Mouse (Mus musculus) neural tube, embryonic 15.5 days (tissue): Measurements from ENCODE around the gene Cdc25b. TPM values are rescaled to one million over a fixed set of nuclear protein-coding genes. Genes with fewer than 3 reads are reported as not detected.
A peak's percentile ranks its signal among the peaks of the same experiment; 100 is the strongest.

ENCODE experiments used
- ATAC-seq: fragments of 200-750 bp; cut with Nextera tagmentation; 2 replicates; pipeline ENCODE4 v1.8.0; 2017; ENCODE audit warnings: mild to moderate bottlenecking, moderate TSS enrichment, moderate library complexity; ENCODE audit not compliant: low FRiP score
- H3K27ac ChIP-seq: fragments of 300-500 bp; sonication (generic); replicated peaks from 2 replicates; pipeline ENCODE4 v1.5.1; 2015; ENCODE audit warnings: mild to moderate bottlenecking, inconsistent platforms
- H3K27me3 ChIP-seq: fragments of 300-500 bp; sonication (generic); replicated peaks from 2 replicates; pipeline ENCODE4 v1.6.1; 2015; ENCODE audit warnings: inconsistent platforms
- H3K36me3 ChIP-seq: fragments of 300-500 bp; sonication (generic); 2 replicates; pipeline ENCODE4 v1.6.1; 2015; ENCODE audit warnings: inconsistent platforms
- H3K4me1 ChIP-seq: fragments of 300-500 bp; sonication (generic); 2 replicates; pipeline ENCODE4 v1.6.1; 2015; ENCODE audit warnings: inconsistent platforms
- H3K4me2 ChIP-seq: fragments of 300-500 bp; sonication (generic); 2 replicates; pipeline ENCODE4 v1.6.1; 2015; ENCODE audit warnings: inconsistent platforms, mild to moderate bottlenecking, moderate library complexity
- H3K4me3 ChIP-seq: fragments of 300-500 bp; sonication (generic); replicated peaks from 2 replicates; pipeline ENCODE4 v1.5.1; 2015; ENCODE audit warnings: mild to moderate bottlenecking, inconsistent platforms
- H3K9ac ChIP-seq: fragments of 300-500 bp; sonication (generic); replicated peaks from 2 replicates; pipeline ENCODE4 v1.6.1; 2015; ENCODE audit warnings: mild to moderate bottlenecking, inconsistent platforms
- H3K9me3 ChIP-seq: fragments of 300-500 bp; sonication (generic); replicated peaks from 2 replicates; pipeline ENCODE4 v1.6.1; 2016; ENCODE audit warnings: inconsistent platforms
- WGBS: fragments of 180-500 bp; shearing (Covaris S2); methylation state at CpG from one replicate; pipeline ENCODE4 v1.1.7; 2015; ENCODE audit warnings: mixed read lengths; 5-methylcytosine and 5-hydroxymethylcytosine counted together
- polyA plus RNA-seq: library from polyadenylated mRNA; unstranded; fragments of >200 nt; fragmentation: Nextera tagmentation; extraction: Ambion mirVana; gene quantifications from 2 replicates; pipeline ENCODE4 v1.2.1, GENCODE M21; 2015

The Cdc25b gene
- polyA plus RNA-seq, 1 experiment from 2014 or later, result 21.0 TPM

DNA sequence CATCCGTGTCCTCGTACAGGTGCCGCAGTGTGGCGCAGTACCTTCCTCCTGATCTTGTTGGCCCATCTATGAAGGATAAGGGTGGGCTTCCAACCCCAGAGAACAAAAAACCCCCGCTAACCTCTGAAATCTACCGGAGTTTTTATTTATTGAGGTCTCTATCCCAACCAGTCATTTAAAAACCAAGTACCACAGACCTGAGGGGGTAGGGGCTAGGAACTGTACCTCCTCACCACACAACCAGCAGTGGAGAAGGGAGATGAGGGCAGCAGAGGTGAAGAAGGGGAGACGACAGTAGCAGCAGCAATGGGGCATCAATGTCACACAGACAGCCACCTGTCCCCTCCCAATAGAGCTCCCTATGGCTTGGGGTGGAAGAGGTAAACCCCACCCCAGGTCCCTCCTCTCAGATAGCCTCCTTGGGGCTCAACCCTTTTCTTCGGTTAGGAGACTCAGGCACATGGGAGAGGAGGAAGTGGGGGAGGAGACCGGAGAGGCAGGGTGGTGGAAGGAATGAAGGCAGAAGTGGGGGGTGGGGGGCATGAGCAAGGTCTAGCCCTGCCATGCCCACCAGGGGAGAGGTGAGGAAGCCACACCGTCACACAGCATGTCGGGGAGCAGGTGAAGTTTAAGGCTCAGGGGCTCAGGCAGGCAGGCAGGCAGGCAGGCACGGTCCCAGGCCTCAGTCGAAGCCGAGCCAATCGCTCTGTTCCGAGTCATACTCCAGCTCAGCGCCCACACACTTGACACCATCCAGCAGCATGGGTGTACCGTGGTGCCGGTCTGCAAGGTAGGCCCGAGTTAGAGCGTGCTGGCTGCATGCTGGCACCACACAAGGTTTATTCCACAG, 40.3 kb upstream of the Cdc25b start:
- Histone ChIP-seq H3K36me3 (peaks cover 68% of the 10 kb centered on the region), H3K27me3 (no peaks in the 10 kb centered on the region), H3K9me3 (no peaks in the 10 kb centered on the region), H3K4me1 (no peaks in the 10 kb centered on the region; the same call in 1 of the 2 replicates), H3K27ac (no peak overlapping the region), H3K9ac (no peak overlapping the region), H3K4me3 (no peak overlapping the region), H3K4me2 (no peak overlapping the region)
- 90% methylated on average over 21 of the region's 21 CpGs for WGBS
- ATAC-seq, result no peak; the same call in 1 of the 2 replicates

DNA sequence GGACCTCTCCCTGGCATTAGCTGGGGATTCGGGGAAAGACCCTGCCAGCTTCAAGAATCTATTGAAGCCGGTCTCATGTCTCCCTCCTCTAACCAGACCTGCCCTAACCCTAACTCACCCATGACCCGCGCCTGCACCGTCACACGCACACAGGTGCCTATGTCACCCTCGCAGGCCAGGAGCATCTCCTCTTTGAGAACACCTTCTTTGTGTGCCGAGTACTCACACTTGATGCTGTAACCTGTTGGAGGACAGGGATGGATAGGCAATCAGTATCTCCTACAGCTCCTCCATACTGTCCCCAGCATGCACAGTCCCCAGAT, 39.7 kb upstream of the Cdc25b start:
- Histone ChIP-seq H3K4me2 (no peak overlapping the region), H3K27me3 (no peaks in the 10 kb centered on the region), H3K4me3 (no peak overlapping the region), H3K9ac (no peak overlapping the region), H3K9me3 (no peaks in the 10 kb centered on the region), H3K36me3 (peaks cover 68% of the 10 kb centered on the region), H3K27ac (no peak overlapping the region), H3K4me1 (no peaks in the 10 kb centered on the region; the same call in 1 of the 2 replicates)
- 96% methylated on average over 8 of the region's 8 CpGs for WGBS
- ATAC-seq, result no peak

DNA sequence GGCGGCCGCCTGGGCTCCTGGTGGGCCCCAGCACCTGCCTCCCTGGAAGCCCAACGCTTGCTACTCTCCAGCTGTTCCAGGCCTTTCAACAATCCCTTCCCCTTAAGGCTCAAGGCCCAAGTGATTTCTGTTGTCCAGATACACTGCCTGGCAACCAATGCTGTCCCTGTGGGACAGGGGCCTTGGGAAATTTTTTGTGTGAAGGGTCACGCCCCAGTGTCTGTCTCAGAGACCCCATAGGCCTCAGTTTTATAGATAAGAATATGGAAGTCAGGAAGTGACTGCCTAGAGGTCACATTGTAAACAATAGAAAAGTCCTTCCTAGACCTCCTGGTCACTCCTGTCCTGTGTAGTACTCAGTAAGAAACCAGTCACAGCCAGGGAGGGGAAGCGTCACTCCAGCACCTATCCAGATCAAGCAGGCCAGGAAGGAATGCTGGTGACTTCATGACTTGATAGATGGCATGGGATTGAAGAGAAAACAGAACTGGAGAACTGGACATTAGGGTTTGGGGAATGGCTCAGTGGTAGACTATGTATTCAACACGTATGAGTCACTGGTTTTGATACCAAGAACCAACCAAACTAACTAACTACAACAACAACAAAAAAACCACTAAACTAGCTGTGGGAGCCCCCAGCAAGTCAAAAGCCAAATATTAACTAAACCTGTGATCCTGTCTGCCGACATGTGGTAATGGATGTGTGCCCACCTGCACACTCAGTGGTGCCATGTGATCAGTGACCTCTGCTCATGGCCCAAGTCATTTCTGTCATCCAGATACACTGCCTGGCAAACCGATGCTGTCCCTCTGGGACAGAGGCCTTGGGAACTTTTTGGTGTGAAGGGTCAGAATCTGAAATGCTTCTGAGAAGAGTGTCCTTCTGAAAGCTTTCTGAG, 38.1 kb upstream of the Cdc25b start:
- 93% methylated on average over 8 of the region's 8 CpGs for WGBS
- H3K36me3 ChIP-seq, result peaks cover 75% of the 10 kb centered on the region

DNA sequence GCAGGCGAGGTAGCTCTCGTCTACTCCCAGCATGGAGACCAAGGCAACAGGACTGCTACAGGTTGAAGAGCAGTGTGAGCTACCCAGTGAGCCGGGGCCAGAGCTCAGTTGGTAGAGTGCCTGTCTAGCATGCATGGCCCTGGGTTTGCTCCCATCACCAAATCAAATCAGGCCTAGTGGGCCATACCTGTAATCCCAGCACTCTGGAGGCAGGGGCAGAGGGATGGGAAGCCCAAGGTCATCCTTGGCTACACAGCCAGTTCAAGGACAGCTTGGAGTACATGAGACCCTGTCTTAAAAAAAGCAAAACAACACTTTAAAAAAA, 37.5 kb upstream of the Cdc25b start:
- no peak for ATAC-seq
- WGBS, result 93% methylated on average over 3 of the region's 3 CpGs
- Histone ChIP-seq H3K9me3 (no peaks in the 10 kb centered on the region), H3K36me3 (peaks cover 71% of the 10 kb centered on the region), H3K4me1 (no peaks in the 10 kb centered on the region), H3K27me3 (no peaks in the 10 kb centered on the region), H3K4me2 (no peak overlapping the region), H3K4me3 (no peak overlapping the region), H3K9ac (no peak overlapping the region), H3K27ac (no peak overlapping the region)

More for the DNA sequence above, 38.1 kb upstream of the Cdc25b start:
- H3K9me3 ChIP-seq, result no peaks in the 10 kb centered on the region
- H3K9ac ChIP-seq, result no peak overlapping the region
- no peak overlapping the region for H3K27ac ChIP-seq
- no peak overlapping the region for H3K4me2 ChIP-seq
- H3K4me3 ChIP-seq, result no peak overlapping the region
- no peaks in the 10 kb centered on the region for H3K4me1 ChIP-seq
- H3K27me3 ChIP-seq, result no peaks in the 10 kb centered on the region
- no peak for ATAC-seq

DNA sequence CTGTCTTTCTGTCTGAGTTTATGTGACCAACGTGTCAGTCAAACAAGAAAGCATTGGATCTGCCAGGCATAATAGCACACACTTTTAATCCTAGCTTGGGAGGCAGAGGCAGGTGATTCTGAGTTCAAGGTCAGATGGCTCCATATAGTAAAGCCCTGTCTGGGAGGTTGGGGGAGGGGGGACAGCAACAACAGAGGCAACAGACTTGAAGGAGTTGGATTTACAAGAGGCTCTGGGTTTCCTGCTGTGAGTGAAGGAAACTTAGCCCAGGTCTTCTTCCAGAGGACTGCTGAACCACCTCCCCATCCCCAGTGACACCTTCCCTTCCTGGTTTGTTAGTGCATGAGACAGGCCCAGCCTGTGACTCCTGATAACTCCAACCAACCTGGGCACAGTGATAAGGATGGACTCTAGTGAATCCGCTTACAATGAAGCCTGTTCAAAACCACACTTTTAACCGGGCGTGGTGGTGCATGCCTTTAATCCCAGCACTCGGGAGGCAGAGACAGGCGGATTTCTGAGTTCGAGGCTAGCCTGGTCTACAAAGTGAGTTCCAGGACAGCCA, 34.5 kb upstream of the Cdc25b start:
- no peak for ATAC-seq
- H3K27me3 ChIP-seq, result no peaks in the 10 kb centered on the region
- no peaks in the 10 kb centered on the region for H3K9me3 ChIP-seq
- H3K36me3 ChIP-seq, result peaks cover 42% of the 10 kb centered on the region
- H3K4me2 ChIP-seq, result no peak overlapping the region
- H3K27ac ChIP-seq, result no peak overlapping the region
- no peak overlapping the region for H3K4me3 ChIP-seq
- WGBS, result 93% methylated on average over 7 of the region's 7 CpGs
- H3K9ac ChIP-seq, result no peak overlapping the region
- peaks cover 11% of the 10 kb centered on the region for H3K4me1 ChIP-seq

DNA sequence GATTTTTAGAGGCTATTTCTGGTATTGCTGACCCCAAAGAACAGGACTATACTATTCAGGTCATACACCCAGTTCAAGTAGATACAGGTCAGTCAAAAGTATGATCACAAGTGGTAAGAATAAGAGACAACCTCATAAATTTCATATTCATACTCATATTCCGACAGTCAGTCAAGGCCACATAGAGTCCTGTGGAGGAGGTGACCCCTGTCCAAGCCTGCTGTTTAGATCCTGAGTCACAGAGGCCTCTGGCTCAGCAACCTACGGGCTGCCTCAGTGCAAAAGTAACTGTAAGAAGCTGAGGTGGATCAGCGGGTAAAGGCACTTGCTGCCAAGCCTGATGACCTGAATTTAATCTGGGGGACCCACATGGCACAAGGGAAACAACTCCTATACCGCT, 32.7 kb upstream of the Cdc25b start:
- Histone ChIP-seq H3K4me3 (no peak overlapping the region), H3K27ac (no peak overlapping the region), H3K4me2 (no peak overlapping the region), H3K4me1 (peaks cover 28% of the 10 kb centered on the region), H3K9ac (no peak overlapping the region), H3K9me3 (no peaks in the 10 kb centered on the region), H3K27me3 (no peaks in the 10 kb centered on the region), H3K36me3 (peaks cover 24% of the 10 kb centered on the region)
- no peak for ATAC-seq
- WGBS, result 89% methylated on average over 4 of the region's 4 CpGs

DNA sequence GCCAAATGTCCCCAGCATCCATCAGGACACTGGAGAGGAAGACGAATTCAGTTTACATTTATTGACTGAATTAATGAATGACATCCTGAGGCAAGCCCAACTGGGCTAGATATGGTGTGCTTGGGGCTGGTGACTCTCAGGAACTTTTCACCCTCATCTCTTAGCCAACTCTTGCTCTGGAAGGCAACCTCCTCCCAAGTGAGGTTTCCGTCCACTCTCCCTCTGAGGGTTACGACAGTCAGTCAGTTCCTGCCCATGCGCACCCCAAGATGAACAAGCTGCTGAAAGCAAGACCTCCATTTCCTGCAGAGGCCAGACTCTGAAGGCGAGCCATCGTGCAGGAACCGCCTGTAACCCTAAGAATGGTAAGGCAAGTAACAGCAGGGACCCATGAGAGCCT, 29.8 kb upstream of the Cdc25b start:
- no peak overlapping the region for H3K9ac ChIP-seq
- 90% methylated on average over 7 of the region's 7 CpGs for WGBS

DNA sequence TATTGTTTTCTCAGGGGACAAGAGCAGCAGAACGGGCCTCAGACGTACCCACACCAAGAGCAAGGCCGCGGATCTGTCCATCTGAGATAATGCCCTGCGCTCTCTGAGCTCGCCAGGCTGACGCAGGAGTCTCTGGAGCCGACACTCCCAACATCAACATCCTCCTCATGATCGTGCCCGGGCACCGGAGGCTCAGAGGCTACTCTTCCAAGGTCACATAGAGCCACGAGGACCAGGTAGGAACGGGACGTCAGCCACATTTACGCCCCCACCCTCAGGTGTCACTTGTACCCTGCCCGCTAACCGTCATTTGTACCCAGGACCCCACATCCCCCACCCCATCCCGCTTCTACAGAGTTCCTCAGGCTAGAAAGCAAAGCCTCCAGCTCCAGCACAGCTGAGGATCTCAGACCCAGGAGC, 27.2 kb upstream of the Cdc25b start:
- peak overlapping the region; percentile 93 for H3K27ac ChIP-seq
- no peaks in the 10 kb centered on the region for H3K27me3 ChIP-seq
- peaks cover 41% of the 10 kb centered on the region for H3K4me1 ChIP-seq
- H3K9me3 ChIP-seq, result no peaks in the 10 kb centered on the region
- H3K4me2 ChIP-seq, result peak overlapping the region; percentile 83
- no peaks in the 10 kb centered on the region; the same call in 1 of the 2 replicates for H3K36me3 ChIP-seq
- ATAC-seq, result peak; percentile 63
- WGBS, result under 1% methylated on average over 18 of the region's 18 CpGs
- H3K4me3 ChIP-seq, result peak overlapping the region; percentile 85
- H3K9ac ChIP-seq, result peak overlapping the region; percentile 83

More for the DNA sequence above, 29.8 kb upstream of the Cdc25b start:
- Histone ChIP-seq H3K27me3 (no peaks in the 10 kb centered on the region), H3K4me1 (peaks cover 41% of the 10 kb centered on the region), H3K27ac (no peak overlapping the region), H3K36me3 (peaks cover 9% of the 10 kb centered on the region), H3K4me2 (no peak overlapping the region), H3K9me3 (no peaks in the 10 kb centered on the region), H3K4me3 (no peak overlapping the region)
- ATAC-seq, result no peak

DNA sequence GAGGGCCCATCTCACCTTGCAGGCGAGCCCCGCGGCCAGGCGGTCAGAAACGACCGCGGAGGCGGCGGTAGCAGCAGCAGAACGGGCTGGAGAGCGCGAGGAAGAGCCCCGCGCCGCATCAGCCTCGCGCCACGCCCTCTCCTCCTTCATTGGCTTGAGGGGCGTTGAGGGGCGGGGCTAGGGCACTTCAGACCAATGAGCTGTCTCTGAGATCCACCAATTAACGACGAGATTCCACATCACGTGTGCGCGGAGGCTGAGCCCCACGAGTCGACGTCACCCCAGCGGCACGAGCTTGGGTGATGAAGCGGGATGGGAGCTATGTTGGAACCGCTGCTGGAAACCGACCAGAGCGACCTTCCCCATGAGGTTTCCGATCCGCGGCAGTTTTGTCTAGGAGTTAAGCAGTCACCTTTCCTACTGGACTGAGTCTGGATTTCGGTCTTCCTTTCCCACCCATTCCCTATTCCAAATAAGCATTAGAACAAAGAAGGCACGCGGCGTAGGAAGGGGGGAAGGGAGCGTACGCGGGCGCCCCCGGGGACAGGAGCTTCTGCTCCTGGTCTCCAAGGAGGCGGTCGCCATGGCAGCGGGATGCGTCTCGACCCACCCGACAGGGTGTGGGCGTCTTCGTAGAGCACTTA, 26.7 kb upstream of the Cdc25b start, which contains the start of gene 1700037H04Rik:
Gene 1700037H04Rik, minus strand, starts transcription at position 144 of the 644 bp plus-strand sequence.
- Histone ChIP-seq H3K4me3 (peak within 1 kb of the TSS; percentile 85), H3K4me1 (peaks cover 41% of the 10 kb centered on the region), H3K27ac (peak within 1 kb of the TSS; percentile 93), H3K9ac (peak within 1 kb of the TSS; percentile 83), H3K9me3 (no peaks in the 10 kb centered on the region), H3K27me3 (no peaks in the 10 kb centered on the region), H3K4me2 (peak within 1 kb of the TSS; percentile 83), H3K36me3 (no peaks in the 10 kb centered on the region; the same call in 1 of the 2 replicates)
- ATAC-seq, result peak; percentile 99
- under 1% methylated on average over 54 of the region's 54 CpGs for WGBS

DNA sequence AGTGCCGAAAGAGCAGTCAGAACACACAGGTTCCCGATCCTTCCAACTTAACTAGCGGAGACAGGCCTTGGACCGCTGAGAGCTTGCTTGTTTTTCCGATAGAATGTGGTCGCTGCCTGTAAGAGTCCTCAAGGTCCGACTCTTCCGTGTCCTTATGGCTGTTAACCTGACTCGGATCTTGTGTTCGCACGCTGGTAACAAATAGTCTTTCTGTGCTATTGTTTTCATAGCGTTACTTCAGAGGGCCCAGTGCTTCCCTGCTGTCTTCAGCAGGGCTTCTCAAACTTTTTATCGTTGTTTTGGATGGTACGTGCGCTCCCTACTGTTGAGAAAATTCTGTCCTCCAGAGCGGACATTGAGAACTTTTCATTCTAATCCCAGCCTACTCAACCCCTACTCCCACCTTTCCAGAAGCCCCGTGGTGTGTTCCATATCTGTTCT, 26.1 kb upstream of the Cdc25b start:
- Histone ChIP-seq H3K9ac (peak overlapping the region; percentile 73), H3K27me3 (no peaks in the 10 kb centered on the region), H3K4me2 (peak overlapping the region; percentile 83), H3K4me3 (peak overlapping the region; percentile 85), H3K9me3 (no peaks in the 10 kb centered on the region; the same call in 1 of the 2 replicates), H3K36me3 (no peaks in the 10 kb centered on the region), H3K27ac (peak overlapping the region; percentile 93), H3K4me1 (peaks cover 39% of the 10 kb centered on the region)
- peak; percentile 3 for ATAC-seq
- WGBS, result 1% methylated on average over 17 of the region's 17 CpGs

DNA sequence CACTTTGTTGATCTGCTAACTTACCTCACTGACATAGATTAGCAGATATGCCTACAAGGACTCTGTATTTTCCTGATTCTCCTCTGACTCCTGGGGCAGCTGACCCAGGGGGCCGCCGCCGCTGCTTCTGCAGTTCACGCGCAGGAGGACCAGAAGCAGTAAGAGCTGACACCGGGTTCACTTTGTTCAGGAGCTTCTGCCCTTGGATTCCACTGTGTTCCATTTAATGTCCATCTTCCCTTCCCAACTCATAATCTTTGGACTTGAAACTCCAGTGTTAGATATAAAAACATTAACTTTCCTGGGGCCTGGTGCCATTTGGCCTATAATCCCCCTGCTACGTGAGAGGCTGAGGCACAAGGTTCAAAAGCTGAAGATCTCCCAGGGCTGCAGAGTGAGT, 22.8 kb upstream of the Cdc25b start:
- no peaks in the 10 kb centered on the region for H3K27me3 ChIP-seq
- no peak overlapping the region for H3K27ac ChIP-seq
- H3K4me1 ChIP-seq, result peaks cover 13% of the 10 kb centered on the region
- no peak for ATAC-seq
- no peak overlapping the region for H3K4me3 ChIP-seq
- WGBS, result 81% methylated on average over 7 of the region's 7 CpGs
- no peak overlapping the region for H3K4me2 ChIP-seq
- no peaks in the 10 kb centered on the region for H3K36me3 ChIP-seq
- H3K9me3 ChIP-seq, result no peaks in the 10 kb centered on the region; the same call in 1 of the 2 replicates
- H3K9ac ChIP-seq, result no peak overlapping the region
